Mouse (Mus musculus) left cerebral cortex, postnatal 36 days (tissue): Measurements from ENCODE around the gene Npdc1. TPM values are rescaled to one million over a fixed set of nuclear protein-coding genes. Genes with fewer than 3 reads are reported as not detected.
A peak's percentile ranks its signal among the peaks of the same experiment; 100 is the strongest.

ENCODE experiments used
- DNase-seq, 2 experiments: peaks; one replicate each; pipeline ENCODE4 v3.0.0; 2021 to 2022; ENCODE audit warnings: low spot score in 2 of 2, mixed read lengths in 1 of 2
- intact Hi-C: fragments of 180-260 bp; cut with DNase I; formaldehyde crosslinking; loops from one replicate; pipeline ENCODE4 v1.15.1; 2025
- total RNA-seq, 2 experiments: library from RNA; stranded (reverse); gene quantifications; 2 replicates each; pipeline ENCODE4 v1.2.3; 2021

The Npdc1 gene
- total RNA-seq = 100 to 1,000 TPM; 325 to 339 TPM

DNA sequence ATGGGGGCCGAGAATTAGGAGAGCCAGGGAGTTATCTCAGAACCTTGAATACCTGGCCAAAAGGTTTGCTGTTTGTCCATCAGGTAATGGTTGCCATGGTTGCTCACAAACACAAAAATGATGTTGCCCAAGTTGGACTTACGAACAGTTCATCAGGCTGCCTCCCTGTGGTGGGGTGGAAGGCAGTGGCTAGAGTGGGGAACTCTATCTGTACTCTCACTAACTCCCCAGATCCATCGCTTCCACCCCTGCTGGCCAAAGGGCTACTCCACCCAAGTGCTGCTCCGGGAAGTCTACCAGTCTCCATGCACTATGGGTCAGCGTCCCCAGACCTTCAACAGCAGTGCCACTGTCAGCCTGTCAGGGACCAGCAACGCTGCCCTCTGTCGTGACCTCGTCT lies at the start of gene Npdc1:
Gene Npdc1, plus strand, starts transcription at position 301 of the 400 bp plus-strand sequence.
- intact Hi-C loops = no loop called here
- DNase-seq = no peak

DNA sequence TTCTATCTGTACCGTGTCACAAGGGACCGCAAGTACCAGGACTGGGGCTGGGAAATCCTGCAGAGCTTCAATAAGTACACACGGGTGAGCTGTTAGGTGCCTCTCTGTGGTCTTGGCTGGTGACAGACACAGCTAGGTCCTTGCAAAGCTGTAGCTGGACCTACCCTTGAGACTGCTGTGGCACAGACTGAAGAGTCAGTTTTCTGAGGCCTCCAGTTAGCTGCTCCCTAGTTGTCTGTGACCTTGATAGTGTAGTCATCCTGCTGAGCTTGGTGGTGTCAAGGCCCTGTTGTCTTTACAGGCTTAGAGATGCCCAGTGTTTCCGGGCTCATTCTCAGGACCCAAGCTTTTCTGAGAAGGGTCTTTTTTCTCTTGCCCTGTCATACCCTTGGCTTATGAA lies 49.7 kb upstream of the Npdc1 start:
- intact Hi-C loops = no loop called here
- no peak for DNase-seq

DNA sequence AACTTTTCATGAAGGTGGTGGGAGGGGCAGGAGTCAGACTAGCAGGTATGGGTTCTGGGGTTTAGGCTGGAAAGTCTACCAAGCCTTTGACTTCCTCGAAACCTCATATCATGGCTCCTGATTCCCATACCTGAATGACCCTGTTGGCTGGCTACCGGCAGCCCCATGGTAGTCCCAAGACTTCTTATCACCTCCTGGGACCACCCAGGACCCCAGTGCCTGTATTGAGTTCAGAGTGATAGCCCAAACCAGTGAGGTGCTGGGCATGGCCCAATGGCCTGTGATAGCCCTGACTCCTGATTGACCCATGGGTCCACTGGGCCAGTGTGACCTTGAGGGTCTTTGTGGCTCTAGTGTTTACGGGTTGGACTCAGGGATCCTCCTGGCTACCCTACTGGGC lies 48.5 kb upstream of the Npdc1 start:
- intact Hi-C loops = no loop called here
- DNase-seq = no peak

DNA sequence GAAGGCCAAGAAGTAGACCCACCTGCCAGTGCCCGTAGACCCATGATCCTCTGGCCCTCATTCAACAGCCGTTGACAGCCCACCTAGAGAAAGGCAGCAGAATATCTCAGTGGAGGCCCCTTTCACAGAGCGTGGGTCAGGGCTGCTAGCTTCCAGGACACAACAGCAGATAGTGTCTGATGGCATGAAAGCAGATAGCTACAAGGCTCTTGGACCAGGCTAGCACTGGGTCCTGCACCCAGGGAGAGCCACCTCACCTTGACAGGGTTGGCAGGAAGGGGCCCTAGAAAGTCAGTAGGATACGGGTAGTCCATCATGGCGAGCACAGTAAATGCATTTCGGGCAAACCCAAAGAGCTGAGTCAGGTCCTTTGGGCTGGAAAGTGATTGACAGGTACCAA lies 44.9 kb upstream of the Npdc1 start:
- intact Hi-C loops = no loop called here
- DNase-seq = no peak

DNA sequence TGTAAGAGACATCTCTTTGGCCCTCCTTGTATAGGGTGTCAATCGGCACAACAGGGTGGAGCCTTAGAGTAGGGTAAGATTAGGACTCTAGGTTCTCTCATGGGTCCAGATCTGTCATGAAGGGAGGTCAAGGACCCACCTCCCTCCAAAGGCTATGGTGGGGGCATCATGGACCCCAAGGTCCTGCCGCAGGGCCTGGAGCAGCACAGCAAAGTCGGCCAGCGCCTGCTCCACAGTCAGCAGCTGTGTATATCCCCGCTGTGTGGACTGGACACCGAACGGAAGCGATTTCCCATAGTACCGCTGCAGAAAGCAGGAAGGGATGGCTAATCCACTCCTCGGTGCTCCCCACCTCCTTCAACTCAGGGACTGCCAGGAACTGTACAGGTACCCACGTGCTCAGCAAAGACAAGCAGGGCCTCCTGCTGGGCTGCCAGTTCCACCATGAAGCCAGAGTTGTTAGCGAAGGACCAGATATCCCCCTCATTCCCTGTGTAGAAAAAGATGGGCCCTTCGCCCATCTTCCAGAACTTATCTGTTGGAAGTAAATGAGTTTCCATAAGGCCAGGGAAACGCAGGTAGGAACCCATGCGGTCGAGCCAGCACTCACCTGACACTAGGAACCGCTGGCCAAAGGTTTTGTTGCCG lies 43.6 kb upstream of the Npdc1 start:
- intact Hi-C loops = no loop called here
- DNase-seq = no peak

DNA sequence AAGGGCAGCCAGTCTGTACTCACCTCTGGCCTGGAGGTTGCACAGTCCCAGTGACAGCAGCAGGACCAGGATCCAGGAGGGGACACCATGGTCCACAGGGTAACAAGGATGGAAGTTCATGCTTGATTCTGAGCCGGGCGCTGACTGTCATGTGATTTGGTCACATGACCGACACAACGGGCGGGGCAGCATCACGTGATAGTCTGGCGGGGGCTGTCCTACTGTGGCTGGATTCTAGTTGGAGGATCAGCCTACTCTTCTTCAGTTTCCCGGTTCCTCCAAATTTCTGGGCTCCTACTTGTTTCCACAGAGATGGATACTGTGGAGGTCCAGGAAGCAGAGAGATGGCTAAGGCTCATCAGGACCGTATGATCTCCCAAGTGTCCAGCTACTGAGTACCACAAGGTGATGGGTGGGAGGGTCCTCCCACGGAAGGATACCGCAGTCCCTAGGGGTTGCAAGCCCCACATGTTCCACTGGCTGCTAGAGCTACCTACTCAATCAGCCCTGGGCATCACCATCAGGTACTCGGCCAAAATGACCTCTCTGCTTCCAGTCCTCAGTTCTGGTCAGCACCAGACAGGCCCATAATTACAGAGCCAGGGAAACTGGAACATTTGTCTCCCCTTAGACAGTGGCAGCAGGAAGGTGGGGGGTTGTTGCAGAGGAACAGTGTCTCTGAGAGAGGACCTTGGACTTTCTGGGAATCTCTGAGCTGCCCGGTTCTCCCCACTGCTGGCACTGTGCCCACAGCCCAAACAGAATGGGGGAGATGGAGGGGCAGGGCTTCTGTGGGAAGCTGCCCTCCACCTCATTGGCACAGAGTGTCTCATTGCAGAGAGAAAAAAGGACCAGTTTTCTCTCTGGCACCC lies 42.7 kb upstream of the Npdc1 start, which contains the start of gene Dpp7:
Gene Dpp7, minus strand, starts transcription at position 152 of the 872 bp plus-strand sequence.
- intact Hi-C loops = no loop called here
- peak; percentile 79 to 80 for DNase-seq

DNA sequence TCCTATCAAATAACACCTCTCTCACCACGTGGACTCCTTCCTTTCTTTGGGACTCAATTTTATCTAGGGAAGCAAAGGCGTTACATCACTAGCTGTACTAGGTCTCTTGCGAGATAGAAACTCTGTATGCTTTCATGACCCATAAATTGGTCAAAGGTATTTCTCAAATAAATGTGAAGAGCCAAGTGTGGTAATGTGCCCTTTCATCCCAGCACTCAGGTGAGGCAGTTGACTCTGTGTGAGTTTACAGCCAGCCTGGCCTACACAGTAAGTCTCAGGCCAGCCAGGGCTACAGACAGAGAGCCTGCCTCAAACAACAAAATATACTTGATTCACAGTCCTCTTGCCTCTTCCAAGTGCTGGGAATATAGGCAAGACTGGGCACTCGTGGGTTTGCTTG lies 39.3 kb upstream of the Npdc1 start:
- no peak for DNase-seq
- intact Hi-C loops = no loop called here

DNA sequence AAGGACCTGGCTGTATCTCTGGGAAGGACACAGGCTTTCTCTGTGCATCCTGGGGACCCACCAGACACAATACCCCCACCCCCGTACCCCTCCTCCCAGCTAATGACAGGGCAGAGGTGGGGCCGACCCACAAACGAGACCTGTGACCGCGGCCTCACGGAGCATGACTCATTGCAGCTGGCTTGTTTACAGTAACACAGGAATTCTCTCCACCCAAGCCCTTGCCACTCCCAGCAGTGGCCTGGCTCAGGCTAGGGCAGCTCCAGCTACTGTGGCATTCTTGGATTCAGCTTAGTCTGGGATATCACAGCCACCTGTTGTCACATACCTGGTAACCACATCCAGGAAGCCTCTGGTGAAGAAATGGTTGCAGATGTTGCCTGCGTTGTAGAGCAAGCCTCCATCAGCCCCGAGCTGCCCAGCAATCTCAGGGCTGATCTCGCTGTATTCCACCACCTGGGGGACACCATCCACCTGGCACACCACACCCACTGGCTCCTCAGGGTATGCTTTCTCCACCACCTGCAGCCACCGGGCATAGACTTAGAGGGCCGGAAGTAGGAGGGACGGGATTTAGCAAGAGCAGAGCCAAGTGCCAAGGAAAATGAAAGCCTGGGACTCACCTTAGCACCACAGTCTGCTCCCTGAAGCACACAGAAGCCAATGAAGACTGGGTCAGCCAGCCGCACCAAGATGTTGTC lies 35.5 kb upstream of the Npdc1 start:
- intact Hi-C loops = no loop called here
- DNase-seq = no peak

DNA sequence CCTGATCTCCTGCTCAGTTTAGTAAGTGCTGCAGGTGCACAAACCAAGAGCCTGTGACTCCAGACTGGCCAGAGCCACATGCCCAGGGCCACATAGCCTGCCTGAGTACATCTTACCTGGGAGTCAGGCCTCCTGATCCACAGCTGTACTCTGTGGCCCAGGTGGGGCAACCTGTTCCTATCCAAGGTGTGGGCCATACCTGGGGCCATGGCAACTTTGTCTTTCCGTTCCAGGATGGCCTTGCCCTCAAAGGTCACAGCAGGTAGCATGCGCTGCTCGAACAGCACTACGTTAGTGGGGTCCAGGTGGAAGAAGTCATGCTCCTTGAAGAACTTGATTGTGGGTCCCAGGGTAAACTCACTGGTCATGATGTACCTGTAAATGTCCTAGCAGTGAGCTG lies 34.8 kb upstream of the Npdc1 start:
- no peak for DNase-seq
- intact Hi-C loops = no loop called here

DNA sequence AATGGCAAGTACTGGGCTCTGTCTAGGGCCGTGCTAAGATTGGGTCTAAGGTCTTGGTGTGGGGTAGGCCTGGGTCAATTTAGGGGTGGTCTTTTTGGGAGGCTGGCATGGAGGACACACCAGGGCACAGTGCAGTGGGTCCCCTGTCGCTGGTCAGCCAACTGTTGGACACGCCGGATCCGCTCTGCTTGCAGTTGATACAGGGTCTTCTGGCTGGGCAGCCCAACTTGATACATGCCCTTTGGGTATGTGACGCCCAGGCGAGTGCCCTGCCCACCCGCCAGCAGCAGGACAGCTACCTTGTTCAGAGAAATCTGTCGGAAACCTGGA lies 34.4 kb upstream of the Npdc1 start:
- no peak for DNase-seq
- intact Hi-C loops = no loop called here

DNA sequence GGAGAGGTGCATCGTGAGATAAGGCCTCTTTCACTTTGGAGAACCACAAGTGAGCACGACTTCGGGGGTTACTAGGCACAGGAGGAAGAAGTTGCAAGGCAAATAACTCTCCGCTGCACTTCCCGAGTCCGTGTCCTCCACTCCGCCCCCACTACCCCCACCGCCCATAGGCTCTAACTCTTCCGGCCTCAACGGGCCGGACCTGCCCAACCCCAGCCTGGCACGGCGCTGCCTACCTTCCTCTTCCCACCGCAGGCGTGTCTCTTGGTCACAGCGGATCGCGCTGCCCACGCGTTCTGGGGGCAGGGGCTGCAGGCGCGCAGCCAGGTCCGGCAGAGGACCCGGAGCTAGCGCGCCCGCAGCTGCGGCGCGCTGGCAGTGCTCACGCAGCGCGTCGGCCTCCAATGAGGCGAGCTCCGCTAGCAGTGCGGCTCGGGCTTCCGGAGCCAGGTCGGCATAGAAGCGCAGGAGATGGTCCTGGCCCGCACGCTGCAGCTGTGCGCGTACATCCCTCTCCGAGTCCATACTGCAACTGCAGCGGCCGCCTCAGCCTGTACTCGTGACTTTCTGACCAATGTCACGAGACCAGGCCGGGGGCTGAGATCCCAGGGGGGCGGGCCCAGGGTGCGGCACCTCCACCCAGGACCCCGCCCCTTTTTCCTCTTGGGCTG lies 33.9 kb upstream of the Npdc1 start, which contains the start of gene Uap1l1:
Gene Uap1l1, minus strand, starts transcription at position 592 of the 671 bp plus-strand sequence.
- DNase-seq = peak; percentile 50 to 60
- intact Hi-C loops = no loop called here

DNA sequence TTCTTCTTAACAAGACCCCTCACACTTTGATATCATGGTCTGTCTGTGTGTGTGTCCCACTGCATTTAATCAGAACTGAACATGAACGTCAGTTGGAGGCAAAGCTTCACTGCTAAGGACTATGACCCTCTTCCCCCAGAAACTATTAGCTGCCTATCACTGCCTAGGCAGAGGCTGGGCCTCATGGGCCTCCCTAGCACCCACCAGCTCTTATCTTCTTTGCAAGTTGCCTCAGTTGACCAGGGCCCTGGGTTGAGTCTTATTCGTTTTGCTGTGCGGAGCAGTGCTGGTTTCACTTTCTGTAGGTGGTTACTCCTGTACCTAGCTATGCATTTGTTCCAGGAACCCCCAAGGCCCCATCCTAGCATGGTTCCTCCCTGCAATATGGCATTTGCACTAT lies 29.2 kb upstream of the Npdc1 start:
- no peak for DNase-seq
- intact Hi-C loops = no loop called here

DNA sequence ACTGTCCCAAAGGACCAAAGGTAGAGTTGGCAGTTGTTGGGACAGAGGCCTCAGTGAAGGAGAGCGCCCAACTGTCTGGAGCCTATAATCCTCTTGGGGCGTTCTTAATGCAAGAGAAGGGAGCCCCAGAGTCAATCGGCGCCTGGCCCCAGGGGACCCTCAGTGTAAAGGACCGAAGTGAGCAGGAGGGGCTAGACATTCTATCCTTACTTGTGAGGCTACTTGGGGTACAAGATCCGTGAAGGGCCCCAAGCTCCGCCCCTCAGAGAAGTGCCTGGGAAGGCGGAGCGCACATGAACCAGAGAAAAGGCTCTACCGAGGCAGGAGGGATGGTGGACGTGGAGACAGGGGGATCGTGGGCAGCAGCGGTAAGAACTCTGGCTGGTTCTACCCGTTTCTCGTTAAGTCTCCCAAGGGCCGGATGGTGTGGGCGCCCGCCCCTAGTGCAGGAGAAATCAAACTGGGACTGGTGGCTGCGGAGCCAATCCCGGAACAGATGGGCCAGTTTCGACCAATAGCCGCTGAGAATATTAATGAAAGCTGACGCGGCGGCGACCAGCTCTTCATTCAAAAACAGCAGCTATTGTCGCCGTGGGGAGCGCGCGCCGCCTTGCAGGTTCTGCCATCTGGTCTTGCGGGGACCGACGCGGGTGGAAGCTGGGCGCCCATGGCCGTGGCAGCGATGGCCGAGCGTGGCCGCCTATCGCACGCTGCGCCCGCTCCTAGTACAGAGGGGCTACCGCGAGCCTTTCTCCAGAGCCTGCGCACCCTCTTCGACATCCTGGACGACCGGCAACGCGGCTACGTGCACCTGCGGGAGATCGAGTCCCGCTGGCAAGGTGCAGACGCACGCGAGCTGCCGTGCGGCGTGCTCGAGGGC lies 27.1 kb upstream of the Npdc1 start, which contains the start of gene Sapcd2:
Gene Sapcd2, plus strand, starts transcription at position 558 of the 880 bp plus-strand sequence.
- intact Hi-C loops = no loop called here
- peak; percentile 85 to 89 for DNase-seq

DNA sequence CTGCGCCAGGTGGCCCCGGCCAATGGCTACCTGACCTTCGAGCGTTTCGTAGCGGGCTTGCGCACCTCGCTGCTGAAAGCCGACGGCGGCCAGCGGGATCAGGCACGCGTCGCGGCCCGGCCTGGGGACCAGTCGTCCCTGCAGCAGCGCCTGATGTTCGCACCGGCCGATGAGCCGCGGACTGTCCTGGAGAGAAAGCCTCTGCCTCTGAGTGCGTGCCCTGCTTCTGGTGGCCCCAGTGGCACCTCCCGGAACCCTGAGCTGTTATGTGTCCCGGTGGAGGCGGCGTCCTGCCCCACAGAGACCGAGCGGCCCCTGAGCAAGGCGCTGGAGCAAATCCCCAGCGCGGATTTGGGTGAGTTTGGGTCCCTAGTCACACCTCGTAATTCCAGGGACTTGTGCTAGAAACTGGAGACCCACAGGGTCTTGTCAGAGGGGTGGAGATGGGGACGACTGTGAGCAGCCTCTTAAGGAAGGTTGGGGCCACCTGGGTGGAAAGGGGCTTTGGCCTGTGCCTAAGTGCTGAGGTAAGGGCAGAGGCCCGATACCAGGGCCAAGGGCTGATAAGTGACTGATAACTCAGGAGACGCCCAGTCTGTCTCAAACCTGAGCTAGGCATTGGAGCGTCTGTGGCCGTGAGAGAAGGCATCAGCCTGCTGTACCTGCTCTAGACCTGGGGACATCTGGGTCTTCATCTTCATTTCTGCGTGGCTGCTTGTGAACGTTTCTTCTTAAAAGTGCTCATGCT lies 26.3 kb upstream of the Npdc1 start:
- intact Hi-C loops = no loop called here
- DNase-seq = no peak

DNA sequence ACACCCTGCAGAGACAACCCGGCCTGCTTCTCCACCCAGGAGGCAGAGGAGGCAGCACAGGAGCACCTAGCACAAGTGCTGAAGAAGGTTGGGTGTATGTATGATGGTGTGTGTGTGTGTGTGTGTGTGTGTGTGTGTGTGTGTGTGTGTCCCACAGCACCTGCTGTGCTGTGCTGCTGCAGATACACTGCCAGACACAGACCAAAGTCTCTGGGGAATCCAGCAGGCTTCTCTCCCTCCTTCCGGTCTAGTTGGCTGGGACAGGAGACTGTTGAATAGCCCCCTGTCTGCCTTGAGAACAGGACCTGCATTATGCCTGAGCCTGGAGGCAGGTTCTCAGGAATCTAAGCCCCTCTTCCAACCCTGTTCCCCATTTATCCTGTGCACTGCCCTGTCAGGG lies 25.7 kb upstream of the Npdc1 start:
- intact Hi-C loops = no loop called here
- no peak for DNase-seq

DNA sequence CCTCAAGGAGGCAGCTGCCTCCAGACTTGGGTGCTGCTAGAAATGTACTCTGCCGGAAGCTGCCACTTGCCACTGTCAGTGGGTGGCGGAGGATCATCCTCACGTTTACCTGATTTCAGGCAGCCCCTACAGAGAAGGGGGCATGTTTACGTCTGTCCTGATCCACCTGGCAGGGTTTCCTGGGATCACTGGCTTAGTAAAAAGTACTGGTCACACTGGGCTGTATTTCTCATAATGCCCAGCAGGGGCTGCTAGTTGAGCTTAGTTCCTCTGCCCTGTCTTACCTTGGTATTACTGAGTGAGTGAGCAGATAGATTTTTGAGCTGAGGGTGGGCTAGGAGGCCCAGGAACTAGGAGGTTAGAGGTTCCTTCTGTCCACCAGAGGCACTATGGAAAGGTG lies 22.6 kb upstream of the Npdc1 start:
- intact Hi-C loops = no loop called here
- no peak for DNase-seq

DNA sequence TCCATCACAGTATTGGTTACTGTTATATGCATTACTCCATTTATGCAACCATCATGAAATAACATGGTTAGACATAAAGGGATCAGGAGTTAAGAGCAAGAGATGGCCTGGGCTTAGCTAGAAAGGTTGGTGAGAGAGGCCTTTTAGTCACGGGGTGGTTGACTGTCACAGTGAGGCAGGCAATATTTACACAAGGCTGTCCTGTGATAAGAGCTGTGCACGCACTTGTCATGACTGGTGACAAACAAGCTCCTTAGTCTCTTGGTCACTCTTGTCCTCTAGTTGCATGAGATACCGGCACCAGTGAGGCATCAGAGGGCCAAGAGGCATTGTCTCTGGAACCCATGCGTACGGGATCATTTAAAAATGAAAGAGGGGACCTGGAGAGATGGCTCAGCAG lies 14.7 kb upstream of the Npdc1 start:
- intact Hi-C loops = no loop called here
- no peak for DNase-seq

DNA sequence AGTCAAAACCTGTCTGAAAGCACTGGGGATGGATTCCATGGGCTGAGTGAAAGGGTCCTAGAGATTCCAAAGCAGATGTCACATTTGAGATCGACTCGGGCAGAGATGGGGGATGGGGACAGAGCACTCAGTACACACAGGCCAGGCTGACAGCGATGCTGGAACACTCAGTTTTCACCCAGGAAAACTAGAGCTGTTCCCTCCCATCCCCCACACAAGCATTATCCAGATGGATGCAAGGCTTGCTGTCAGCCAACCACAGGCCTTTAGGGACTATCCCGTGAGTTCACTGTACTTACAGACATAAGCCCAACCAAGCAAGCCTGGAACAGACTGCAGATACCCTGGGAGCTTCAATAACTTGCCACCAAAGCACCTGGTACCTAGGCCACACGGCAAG lies 7.9 kb upstream of the Npdc1 start:
- DNase-seq = no peak
- intact Hi-C loops = no loop called here
